Mouse (Mus musculus): ENCODE results near the gene Bri3bp. TPM values are rescaled to one million over a fixed set of nuclear protein-coding genes. Genes with fewer than 3 reads are reported as not detected.
"Not testable (repeated sequence)": the region's sequence is repeated elsewhere in the genome, so short reads cannot be mapped to it uniquely, and the experiment has no call there.

The Bri3bp gene
- total RNA-seq, 2 experiments from 2014 or later: 27.7 to 53.2 TPM

DNA sequence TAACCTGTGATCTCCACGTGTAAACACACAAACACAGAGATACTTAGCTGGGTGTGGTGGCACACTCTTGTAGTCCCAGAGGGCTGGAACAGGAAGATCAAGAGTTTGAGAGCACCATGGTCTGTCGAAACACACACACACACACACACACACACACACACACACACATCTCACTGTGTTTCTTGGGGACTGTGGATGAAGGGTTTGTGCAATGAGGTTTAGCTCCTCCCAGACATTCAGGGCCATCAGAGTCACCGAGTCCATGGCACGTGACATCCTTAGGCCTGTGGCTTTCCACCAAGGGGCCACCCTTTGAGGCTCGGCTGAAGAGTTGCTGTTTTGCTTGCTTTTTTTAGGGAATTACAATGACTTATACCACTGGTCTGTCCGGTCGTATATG, 41.1 kb downstream of the Bri3bp start:
- peak; percentile 56 for ATAC-seq (replicated peaks; ENCODE audit: poor library complexity)

DNA sequence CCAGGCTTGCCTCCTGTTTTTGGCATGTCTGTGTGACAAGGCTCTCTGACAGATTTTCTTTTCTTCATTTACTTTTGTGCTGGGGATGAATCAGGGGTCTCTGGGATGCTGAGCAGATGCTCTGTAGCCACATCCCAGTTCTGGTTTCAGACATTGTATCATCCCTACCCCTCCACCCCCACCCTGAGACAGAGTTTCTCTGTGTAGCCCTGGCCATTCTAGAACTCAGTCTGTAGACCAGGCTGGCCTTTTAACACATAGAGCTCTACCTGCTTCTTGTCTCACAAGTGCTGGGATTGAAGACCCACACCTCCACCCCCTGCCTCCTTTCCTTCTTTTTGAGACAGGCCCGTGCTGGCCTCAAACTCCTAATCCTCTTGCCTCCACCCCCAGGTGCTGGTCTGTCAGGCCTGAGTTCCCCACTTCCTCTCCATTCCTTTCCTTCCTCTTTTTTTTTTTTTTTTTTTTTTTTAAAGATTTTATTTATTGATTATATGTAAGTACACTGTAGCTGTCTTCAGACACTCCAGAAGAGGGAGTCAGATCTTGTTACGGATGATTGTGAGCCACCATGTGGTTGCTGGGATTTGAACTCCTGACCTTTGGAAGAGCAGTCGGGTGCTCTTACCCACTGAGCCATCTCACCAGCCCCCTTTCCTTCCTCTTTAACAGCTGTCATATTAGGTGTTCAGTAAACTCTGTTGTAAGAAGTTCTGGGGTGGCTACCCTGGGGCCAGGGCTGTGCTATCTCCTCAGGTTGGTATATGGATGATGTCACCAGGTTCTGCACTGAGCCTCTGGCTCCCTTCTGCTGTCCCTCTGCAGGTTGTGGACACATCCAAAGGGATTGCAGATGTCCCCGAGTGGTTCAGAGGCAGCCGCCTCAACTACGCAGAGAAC, 42.6 kb downstream of the Bri3bp start:
- ATAC-seq (replicated peaks; ENCODE audit: poor library complexity): peak; percentile 70

DNA sequence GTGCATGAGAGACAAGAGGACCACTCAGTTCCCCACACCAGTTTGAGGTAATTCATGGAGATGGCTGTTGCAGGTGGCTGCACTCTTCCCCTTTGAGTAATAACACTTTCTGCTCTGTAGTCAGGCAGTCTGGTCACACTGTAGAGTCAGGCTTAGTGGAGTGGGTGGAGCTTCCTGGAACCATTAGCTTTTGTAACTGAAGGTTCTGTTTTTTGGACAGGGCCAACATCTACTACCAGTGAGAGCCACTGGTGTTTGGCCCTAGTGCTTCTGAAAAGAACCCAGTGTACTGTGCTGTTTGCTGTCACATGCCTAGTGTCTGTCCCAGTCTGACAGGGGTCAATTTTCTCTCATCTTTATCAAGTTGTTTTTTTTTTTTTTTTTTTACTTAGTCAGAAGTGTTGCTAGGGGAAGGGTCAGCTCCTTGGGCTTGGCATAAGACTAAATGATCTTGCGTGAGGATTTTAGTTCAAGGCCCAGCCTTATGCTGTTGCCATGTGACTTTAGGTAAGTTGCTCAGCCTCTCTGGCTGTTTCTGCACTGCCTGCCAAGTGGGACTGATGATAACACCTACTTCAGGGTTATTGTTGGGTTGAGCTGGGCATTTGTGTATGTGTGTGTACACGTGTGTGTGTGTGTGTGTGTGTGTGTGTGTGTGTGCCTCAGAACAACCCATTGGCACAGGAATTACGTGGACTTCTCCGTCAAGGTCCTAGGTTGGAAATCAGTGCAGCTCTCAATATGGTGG, 43.8 kb downstream of the Bri3bp start:
- peak; percentile 30 for ATAC-seq (replicated peaks; ENCODE audit: poor library complexity)

GRCm38 (mm10) chr5:125486088-125486487, 44.7 kb downstream of the Bri3bp start:
- ATAC-seq (replicated peaks; ENCODE audit: poor library complexity): no peak

DNA sequence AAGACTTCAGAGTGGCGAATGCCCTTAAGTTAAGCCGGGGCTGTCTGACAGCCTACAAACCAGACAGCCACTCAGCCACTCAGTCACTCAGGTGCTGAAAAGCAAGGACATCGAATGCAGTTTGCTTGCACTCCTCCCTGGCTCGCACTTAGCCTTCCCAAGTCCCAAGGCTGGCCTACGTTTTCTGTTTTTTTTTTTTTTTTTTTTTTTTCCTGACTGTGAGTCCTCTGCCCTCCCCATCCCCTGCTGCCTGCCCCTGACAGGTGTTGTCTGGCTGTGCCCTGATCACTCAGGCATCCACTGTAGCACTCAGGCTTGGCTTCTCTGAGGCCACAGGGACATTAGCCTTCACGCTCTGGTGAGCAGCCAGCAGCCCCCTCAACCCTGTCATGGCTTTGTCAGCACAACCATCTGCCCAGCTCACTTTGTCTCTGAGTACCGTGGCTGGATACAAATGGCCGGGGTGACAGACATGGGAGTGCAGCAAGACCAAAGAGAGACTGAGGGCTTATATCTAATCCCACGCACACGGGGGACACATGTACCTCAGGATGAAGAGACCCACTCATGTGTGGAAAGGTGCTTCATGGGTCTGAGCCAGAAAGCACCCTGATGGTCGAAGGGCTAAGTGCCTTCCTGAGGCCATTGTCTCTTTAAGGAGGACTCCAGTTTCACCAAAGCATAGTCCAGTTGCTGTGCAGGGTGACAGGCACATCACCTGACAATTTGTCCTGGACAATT, 46.2 kb downstream of the Bri3bp start:
- ATAC-seq (replicated peaks; ENCODE audit: poor library complexity): no peak

GRCm38 (mm10) chr5:125488116-125488455, 46.7 kb downstream of the Bri3bp start:
- peak; percentile 33 for ATAC-seq (replicated peaks; ENCODE audit: poor library complexity)

DNA sequence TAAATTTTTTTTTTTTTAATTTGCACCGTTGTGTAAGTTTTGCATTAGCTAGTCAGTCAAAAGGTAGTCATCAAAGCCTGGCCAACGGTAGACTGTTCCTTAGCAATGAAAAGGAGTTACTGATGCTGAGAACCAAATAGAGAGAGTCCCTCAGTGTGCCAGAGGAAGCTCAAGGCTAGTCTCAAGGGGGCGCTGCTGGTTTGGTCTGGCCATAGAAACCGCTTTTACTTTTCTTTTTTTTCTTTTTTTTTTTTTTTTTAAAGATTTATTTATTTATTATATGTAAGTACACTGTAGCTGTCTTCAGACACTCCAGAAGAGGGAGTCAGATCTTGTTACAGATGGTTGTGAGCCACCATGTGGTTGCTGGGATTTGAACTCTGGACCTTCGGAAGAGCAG, 47.6 kb downstream of the Bri3bp start:
- not testable (repeated sequence) for ATAC-seq (replicated peaks; ENCODE audit: poor library complexity)

GRCm38 (mm10) chr5:125491107-125491506, 49.7 kb downstream of the Bri3bp start:
- no peak for ATAC-seq (replicated peaks; ENCODE audit: poor library complexity)

DNA sequence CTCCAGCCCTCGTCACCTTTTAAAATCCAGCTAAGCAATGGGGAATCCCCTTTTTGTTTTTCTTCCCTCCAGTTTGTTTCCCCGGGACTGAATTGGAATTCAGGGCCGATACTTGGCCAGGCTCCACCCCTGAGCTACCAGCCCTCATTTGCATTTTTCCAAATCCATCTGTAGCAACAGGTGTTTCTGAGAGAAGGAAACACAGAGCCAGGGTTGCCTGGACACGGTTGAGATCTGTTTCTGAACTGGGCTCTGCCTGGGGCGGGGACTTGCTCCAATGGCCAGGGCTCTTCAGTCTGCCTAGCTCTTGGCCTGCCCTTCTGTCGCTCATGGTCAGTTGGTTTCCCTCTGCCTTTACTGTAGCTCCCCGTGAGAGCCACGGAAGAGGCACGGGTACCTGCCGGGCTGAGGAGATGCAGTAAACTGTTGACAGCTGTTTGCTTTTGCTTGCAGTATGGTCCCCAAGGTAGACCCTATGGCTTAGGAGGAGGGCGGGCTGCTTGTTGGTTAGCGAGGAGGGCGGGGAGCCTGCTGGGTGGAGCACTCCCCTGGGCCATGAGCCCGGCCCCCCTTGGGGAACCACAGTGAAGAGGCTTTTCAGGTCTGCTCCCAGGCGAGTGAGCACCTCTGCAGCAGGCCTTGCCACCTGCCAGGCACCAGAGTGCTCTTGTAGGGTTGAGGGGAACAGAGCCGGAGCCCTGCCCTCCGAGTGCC, 51.2 kb downstream of the Bri3bp start:
- ATAC-seq (replicated peaks; ENCODE audit: poor library complexity): no peak

DNA sequence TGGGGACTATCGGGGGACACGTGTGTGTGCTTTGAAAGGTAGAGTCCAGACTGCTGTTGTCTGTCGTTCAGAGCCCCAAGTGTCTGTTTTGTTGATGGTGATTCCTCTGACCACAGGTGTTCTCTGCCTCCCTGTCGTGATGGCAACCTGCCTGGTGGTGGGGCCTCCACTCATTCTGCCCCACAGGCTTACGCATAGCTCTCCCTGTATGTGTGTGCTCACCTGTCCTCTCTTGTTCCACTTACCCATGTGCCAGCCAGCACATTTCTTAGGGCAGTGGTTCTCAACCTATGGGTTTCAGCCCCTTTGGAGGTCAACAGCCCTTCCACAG, 51.7 kb downstream of the Bri3bp start:
- ATAC-seq (replicated peaks; ENCODE audit: poor library complexity): no peak

DNA sequence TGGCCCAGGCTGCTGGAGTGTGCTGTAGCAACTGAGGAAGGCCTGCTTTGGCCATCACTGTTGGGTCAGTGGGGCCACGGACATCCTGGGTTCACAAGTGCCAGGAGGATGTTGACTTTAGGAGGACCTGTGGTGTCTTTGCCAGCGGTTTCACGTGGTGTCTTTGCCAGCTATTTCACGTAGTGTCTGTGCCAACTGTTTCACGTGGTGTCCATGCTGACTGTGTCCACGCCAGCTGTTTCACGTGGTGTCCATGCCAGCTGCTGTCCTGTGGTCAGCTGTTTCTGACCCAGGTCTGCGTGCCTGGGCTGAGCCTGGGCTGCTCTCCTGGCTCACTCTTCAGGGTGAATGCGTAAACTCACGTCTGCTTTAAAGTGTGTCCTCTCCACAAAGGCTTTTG, 54.3 kb downstream of the Bri3bp start:
- ATAC-seq (replicated peaks; ENCODE audit: poor library complexity): no peak

DNA sequence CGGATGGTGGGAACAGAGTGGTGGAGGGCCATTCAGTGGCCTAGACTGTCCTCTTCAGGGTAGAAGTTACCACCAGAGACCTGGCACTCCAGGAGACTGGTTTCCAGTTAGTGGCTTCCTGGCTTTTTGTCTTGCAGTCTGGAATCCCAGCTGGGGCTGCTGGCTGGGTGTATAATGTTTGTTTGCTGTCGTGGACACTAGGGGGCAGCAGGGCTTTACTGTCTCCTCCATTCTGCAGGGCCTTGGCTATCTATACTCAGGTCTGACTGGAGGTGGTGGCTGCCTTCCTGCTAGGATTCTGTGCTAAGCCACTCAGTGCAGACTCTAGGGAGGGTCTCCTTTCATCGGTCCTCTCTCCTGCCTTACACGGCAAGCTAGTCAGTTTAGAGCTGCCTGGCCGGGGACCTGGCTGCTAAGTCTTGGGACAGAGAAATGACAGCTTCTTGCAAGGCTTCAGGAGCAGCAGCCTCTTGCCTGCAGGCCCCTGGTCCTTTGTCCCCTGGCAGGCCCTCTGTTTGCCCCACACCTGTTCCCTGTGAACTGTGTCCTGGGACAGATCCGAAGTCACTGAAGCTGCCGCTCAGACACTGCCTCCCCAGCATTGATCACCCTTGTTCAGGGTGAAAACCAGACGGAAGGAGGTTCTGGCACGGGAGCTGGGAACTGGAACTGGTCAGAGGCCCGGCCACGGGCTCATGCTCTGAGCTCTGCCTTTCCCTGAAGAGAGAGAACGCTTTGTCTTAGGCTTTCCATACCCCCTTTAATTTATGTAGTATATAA, 56.6 kb downstream of the Bri3bp start:
- peak; percentile 88 for ATAC-seq (replicated peaks; ENCODE audit: poor library complexity)

GRCm38 (mm10) chr5:125501505-125501904, 60.1 kb downstream of the Bri3bp start:
- ATAC-seq (replicated peaks; ENCODE audit: poor library complexity): peak; percentile 66

DNA sequence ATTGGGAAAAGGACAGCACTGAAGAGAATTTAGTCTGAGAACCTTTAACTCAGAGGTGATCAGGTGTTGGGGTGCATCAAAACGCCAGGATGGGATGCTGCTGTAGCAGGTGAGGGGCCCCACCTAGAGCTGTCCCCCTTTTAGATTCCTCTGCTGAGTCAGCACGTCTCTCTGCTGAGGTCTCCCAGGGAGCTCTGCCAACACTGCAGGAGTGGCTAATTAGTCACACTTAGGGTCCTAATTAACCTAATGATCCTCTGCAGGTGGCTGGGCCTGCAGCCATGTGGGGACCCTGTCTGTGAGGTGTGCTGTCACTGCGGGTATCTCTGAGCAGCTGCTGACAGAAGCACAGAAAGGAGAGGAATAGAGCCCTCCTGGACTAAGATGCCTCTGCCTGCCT, 60.8 kb downstream of the Bri3bp start:
- ATAC-seq (replicated peaks; ENCODE audit: poor library complexity): no peak

DNA sequence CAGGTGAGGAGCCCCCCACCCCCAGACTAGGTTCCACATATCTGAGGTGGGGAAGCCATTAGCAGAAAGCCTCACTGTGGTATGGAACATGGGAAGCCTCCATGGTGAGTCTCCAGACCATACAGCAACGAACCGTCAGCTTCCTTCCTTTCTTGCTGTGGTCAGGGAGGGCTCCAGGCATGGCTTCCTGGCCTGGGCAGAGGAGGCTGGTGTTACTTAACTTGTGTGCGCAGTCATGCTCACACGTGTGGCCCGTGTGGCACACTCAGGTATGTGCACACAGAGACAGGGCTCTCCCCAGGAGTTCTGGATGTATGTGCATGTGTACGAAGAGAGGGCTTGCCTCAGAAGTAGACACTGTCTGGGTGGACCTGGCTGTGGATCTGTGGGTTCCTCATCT, 62.3 kb downstream of the Bri3bp start:
- peak; percentile 81 for ATAC-seq (replicated peaks; ENCODE audit: poor library complexity)

DNA sequence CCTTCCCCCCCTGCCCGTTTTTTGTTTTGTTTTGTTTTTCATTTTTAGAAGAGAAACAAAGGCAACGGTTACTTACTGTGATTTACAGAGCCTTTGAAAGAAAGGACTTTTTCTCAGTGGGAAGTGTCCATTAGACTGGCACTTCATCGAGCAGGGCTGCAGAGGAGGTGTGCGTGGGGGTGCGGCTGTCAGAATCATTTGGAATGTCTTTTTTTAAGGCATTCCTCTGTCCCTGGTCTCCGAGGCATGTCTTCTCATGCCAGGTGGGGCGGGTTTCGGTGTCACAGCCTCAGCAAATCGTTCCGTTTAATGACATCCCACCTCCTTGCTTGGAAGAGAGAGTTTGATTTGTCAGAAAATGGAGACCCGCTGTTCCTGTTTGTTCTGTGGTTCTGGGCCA, 63.3 kb downstream of the Bri3bp start:
- no peak for ATAC-seq (replicated peaks; ENCODE audit: poor library complexity)

- ATAC-seq (replicated peaks; ENCODE audit: poor library complexity): no peak
Measured at GRCm38 (mm10) chr5:125505968-125506367, 64.6 kb downstream of the Bri3bp start.

DNA sequence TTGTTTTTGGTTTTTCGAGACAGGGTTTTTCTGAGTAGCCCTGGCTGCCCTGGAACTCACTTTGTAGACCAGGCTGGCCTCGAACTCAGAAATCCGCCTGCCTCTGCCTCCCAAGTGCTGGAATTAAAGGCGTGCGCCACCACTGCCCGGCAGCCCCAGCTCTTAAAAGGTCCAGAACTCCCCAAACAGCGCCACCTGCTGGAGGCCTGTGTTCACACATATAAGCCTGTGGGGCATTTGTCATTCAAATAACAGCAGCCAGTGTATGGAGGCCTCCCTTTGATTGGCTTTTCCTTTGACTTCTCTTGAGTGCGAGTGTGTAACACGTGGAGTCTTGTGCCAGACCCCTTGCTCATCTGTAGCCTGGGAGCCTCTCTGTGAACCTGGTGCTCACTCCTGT, 66.2 kb downstream of the Bri3bp start:
- ATAC-seq (replicated peaks; ENCODE audit: poor library complexity): no peak

DNA sequence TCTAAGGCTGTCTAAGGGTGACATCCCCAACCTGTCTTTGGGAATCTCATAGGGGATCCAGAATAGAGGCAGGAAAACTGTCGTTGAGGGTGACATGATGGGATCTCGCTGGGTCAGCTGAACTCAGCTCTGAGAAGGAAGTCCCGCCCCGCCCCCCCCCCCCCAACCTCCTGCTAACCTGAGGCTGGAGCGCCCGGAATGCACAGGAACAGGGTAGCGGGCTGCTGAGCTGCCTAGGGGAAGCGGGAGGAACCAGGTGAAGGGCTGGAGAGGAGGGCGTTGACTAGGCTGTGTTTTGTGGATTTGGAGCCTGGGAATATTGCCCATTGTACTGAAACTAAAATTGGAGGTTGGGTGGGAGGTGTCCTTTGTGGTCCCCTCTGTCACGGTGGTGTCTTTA, 66.6 kb downstream of the Bri3bp start:
- ATAC-seq (replicated peaks; ENCODE audit: poor library complexity): no peak

DNA sequence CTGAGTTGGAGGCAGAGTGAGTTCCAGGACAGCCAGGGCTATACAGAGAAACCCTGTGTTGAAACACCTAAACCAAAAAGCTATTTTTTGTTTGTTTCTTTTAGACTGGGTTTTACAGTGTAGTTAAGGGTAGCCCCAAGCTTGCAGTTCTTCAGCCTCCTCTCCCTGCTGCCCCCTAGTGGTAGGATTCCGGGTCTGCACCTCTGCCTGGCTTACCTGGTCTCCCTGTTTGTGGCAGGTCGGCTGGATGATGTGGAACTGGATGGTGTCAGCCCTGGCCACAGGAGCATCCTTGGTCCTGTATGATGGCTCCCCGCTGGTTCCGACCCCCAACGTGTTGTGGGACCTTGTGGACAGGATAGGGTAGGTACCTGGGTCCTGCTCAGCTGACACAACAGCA, 68.2 kb downstream of the Bri3bp start:
- ATAC-seq (replicated peaks; ENCODE audit: poor library complexity): peak; percentile 88
